Mouse (Mus musculus): ENCODE data around the gene Pitpnm1.

Pitpnm1 gene

GRCm38 (mm10) chr19:4094774-4095303 is 5.0 kb upstream of the Pitpnm1 start:
- no peak for DNase-seq (ENCODE audit: low spot score in 2 of 2)

- DNase-seq (ENCODE audit: low spot score in 2 of 2), result no peak
Measured at GRCm38 (mm10) chr19:4095802-4096201, 4.0 kb upstream of the Pitpnm1 start.

GRCm38 (mm10) chr19:4096642-4097440 is 3.0 kb upstream of the Pitpnm1 start, which contains the start of gene Cdk2ap2:
Cdk2ap2 (plus strand) TSS chr19:4097182.
- DNase-seq (ENCODE audit: low spot score in 2 of 2), result peak; percentile 99 to 100

GRCm38 (mm10) chr19:4097441-4097825 is 2.4 kb upstream of the Pitpnm1 start:
- DNase-seq (ENCODE audit: low spot score in 2 of 2), result peak in 1 of 2 experiments; percentile 78

- no peak for DNase-seq (ENCODE audit: low spot score in 2 of 2)
Measured at GRCm38 (mm10) chr19:4098426-4098825, 1.4 kb upstream of the Pitpnm1 start.

DNA sequence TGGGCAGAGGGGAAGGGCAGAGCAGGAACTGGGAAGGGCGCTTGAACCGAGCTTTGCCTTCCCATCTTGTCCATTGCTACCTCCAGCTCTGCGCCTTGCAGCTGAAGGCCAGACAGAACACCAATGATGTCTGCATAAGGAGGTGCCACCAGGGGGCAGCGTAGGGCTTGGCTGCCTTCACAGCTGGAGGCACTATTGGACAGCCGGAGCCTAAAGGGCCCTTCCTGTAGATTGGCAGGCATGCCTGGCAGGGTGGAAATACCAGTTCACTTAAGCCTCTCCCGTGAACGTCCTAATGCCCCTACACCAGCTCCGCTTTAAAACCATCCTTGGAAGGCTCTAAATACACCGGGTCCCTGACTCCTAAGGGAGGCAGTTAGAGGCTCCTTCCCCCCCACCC is 742 bp upstream of the Pitpnm1 start:
- peak; percentile 85 to 92 for DNase-seq (ENCODE audit: low spot score in 2 of 2)

DNA sequence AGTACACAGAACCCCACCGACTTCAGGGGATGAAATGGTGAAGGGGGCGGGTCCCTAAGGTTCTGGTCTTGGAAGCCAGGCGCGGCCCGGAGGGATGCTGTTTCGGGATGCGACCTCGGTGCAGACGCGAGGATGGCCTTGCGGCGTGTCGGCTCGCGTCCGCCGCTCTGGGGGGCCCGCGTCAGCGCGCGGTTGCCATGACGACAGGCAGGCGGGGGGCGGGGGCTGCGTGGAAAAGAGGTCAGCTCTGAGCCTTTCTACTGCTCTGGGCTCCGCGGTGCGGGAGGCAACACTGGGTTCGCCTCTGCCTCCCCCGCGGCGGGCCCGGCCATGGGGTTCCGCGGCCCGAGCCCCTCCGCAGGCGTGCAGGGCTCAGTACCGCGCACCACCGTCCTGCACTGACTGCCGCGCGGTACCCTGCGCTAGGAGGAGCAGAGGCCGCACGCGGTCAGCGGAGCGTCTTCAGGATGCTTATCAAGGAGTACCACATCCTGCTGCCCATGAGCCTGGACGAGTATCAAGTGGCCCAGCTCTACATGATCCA is 992 bp downstream of the Pitpnm1 start:
- DNase-seq (ENCODE audit: low spot score in 2 of 2), result no peak

DNA sequence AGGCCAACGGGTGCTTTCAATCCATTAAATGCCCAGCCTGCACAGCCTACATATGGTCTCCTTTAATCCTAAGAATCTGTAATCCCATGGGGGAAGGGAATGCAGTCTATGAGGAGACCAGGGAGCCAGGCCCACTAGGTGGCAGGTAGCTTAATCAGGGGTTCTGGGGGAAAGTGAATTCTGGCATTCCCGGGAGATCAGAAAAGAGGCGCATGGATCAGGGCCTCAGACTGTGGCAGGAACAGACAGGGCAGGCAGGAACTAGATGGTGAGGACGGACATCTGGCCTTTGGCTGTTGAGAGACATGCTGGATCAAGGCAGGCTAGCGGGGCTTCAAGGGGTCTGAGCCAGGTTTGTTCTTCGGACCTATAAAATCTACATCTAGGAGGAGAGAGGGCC is 1.7 kb downstream of the Pitpnm1 start:
- DNase-seq (ENCODE audit: low spot score in 2 of 2), result no peak

DNA sequence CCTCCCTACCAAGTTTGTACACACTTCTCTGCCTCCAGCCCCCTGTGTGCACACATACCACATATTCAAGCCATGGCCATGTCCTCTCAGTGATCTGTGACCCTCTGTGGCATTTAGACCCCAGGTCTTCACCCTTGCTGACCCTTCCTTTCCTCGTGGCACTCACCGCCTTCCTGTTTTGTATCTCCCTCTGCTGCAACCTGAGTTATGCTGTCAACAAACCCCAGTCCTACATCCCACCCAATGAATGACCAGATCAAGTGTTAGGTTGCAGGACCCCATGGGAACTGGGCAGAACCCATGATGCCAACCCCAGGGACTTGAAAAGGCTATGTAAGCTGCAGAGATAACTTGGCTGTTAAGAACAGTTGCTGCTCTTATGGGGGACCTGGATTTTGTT is 2.3 kb downstream of the Pitpnm1 start:
- DNase-seq (ENCODE audit: low spot score in 2 of 2), result no peak

GRCm38 (mm10) chr19:4102626-4103025 is 2.8 kb downstream of the Pitpnm1 start:
- DNase-seq (ENCODE audit: low spot score in 2 of 2), result no peak

DNA sequence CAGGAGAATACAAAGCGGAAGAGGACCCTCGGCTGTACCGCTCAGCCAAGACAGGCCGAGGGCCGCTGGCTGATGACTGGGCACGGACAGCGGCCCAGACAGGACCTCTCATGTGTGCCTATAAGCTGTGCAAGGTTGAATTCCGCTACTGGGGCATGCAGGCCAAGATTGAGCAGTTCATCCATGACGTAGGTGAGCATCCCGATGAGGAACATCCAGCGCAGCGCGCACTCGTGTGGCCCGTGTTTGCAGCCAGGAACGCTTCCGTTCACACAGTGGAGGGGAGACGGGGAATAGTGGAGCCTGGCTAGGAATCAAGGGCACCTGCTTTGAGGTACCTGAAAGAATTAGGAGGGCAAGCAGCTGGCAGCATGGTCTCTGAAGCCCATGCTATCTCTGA is 3.5 kb downstream of the Pitpnm1 start:
- no peak for DNase-seq (ENCODE audit: low spot score in 2 of 2)

DNA sequence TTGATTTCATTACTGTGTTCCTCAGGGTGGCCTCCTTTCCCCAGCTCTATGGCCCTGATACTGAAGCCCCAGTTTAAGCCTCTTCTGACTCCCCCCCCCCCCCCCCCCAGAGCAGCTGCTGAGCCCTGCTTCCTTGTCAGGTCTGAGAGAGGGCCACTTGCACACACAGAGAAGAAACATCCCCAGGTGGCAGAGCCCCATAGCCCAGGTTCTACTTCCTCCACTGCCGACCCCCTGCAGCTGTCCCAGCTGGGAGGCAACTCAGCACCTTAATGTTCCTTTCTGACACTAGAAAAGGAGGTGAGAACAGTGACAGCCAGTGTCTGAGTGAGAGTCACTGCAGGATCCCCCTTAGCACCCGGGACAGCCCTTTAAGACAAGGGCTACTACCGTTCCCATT is 4.0 kb downstream of the Pitpnm1 start:
- DNase-seq (ENCODE audit: low spot score in 2 of 2), result no peak

- no peak for DNase-seq (ENCODE audit: low spot score in 2 of 2)
Measured at GRCm38 (mm10) chr19:4104675-4105194, 4.9 kb downstream of the Pitpnm1 start.

DNA sequence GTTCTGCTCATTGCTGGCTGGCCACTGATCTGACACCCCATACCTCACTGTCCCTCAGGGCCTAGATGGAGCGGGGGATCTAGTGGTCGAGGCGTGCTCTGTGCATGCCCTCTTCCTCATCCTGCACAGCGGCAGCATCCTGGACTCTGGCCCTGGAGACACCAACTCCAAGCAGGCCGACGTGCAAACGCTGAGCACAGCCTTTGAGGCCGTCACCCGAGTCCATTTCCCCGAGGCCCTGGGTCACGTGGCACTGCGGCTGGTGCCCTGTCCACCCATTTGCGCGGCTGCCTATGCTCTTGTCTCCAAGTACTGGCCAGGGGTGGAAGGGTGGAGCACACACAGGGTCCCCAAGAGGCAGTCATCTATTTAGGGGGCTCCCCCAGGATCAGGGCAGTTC is 6.9 kb downstream of the Pitpnm1 start:
- DNase-seq (ENCODE audit: low spot score in 2 of 2), result no peak

GRCm38 (mm10) chr19:4108535-4108934 is 8.7 kb downstream of the Pitpnm1 start:
- no peak for DNase-seq (ENCODE audit: low spot score in 2 of 2)

DNA sequence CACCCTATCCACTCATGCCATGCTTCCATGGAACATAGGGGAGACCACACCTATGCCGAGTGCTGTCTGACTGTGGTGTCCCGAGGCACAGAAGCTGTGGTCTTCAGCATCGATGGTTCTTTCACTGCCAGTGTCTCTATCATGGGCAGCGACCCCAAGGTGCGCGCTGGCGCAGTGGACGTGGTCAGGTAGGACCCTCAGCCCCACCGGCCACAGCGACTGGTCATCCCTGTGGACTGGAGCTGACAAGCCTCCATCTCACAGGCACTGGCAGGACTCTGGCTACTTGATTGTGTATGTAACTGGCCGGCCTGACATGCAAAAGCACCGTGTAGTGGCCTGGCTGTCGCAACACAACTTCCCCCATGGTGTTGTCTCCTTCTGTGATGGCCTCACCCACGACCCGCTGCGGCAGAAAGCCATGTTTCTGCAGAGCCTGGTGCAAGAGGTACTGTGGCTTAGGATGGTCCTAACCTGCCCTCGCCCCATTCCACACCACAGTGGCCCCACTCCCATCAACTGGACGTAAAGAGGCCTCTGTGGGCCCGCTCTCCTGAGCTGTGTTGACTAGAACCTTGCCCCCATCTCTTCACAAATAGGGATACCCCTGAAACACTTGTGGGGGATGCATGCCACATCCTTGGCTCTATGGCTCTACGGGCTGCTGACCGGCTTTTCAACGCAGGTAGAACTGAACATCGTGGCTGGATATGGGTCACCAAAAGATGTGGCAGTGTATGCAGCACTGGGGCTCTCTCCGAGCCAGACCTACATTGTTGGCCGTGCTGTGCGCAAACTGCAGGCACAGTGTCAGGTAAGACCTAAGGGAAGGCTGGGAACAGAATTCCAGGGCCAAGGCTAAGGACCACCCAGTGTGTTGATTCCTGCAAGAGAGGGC is 12.5 kb downstream of the Pitpnm1 start:
- no peak for DNase-seq (ENCODE audit: low spot score in 2 of 2)

GRCm38 (mm10) chr19:4113186-4113805 is 13.5 kb downstream of the Pitpnm1 start:
- DNase-seq (ENCODE audit: low spot score in 2 of 2), result peak; percentile 56 to 81

- DNase-seq (ENCODE audit: low spot score in 2 of 2), result no peak
Measured at GRCm38 (mm10) chr19:4113806-4114230, 14.0 kb downstream of the Pitpnm1 start.

DNA sequence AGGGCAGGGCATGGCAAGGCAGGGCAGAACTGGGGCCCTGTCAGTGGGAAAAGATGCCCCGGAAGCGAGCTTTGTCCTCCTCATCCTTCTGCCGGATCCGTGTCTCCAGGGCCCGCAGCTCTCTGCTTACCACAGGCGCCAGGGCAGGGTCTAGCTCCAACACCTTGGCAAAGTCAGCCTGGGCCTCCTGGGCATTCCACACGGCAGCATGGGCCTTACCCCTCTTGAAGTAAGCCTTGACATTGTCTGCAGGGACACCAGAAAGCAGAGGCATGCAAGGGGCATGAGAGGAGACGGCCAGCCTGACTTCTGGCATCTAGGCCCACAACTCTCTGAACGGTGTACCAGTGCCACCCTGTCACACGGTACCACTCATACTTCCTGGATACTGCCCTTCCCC is 14.8 kb downstream of the Pitpnm1 start:
- no peak for DNase-seq (ENCODE audit: low spot score in 2 of 2)

DNA sequence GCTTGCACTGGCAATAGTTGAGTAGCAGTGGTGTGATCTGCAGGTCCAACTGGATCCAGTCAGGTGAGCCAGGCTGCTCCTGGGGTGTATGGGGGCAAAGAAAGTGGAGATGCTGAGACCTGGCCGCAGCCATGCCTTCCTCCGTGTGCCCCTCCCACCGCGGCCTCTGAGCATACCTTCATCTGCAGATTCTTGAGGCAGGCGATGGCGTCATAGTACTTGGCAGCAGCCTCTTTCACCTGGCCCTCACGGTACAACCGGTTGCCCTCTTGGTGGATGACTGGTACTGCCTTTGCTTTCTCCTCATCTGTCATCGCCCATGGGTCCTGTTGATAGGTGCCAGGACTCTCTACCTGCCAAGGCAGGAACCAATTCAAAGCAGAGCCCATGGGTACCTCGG is 15.3 kb downstream of the Pitpnm1 start:
- DNase-seq (ENCODE audit: low spot score in 2 of 2), result no peak

- DNase-seq (ENCODE audit: low spot score in 2 of 2), result no peak
Measured at GRCm38 (mm10) chr19:4115816-4116215, 16.0 kb downstream of the Pitpnm1 start.

All from urinary bladder, postnatal 4 days (tissue).